Mouse (Mus musculus) spleen, postnatal 10 days (tissue): ENCODE results near the gene Bcl11b.

ENCODE experiments used
- DNase-seq, 2 experiments: peaks; one replicate each; pipeline ENCODE4 v3.0.0; 2021 to 2022; ENCODE audit warnings: low spot score in 2 of 2

Bcl11b gene

DNA sequence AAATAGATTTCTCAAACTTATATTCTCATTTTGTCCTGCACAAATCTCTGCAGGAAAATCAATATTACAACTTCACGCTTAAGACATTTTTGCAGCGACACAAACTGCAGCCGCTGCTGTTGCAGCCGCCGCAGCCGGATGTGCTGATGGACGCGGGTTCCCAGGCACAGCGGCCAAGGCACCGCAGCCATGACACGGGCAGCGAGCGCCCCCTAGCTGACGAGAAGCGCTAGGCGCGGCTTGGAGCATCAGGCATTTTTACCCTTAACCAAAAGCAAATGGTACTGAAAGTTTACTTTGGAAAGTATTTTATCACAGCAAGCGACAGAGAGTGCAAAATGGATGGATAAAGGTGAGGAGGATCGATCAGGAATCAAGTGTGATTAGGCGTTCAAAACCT, 4.7 kb downstream of the Bcl11b start:
- DNase-seq = peak; percentile 31 to 67

DNA sequence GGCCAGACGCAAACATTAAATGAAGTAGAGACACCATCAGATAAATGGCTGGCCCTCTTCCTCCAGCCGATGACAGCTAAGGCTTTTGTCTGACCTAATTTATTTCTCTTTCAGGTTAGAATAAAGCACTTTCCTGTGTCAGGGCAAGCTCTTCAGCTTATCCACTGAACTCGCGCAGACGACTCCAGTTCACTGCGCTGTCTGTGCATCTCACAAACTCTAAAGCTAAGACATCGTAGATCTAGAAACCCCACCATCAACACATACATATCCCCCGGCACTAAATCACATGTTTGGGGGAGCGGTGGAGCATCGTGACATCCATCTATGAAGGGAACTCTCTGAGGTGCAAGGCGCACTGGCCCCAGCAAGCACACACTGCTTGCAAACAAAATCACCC, 5.5 kb downstream of the Bcl11b start:
- DNase-seq = no peak

DNA sequence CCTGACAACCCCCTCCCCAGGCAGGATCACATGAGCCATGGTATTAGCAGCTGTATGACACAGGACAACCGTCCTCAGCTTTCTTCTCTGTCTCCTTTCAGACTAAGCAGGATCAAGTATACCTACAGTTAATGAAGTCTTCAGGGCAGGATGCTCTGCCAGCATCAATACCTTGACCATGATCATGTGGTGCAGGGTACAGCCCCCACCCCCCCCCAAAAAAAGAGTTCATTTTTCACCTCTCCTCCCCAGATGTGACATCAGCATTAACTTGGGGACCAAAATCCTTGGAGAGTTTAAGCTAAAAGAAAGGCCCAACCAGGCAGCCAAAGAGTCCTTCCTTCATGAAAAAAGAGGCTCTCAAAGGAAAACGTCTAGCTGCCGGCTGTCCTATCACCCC, 6.2 kb downstream of the Bcl11b start:
- no peak for DNase-seq

DNA sequence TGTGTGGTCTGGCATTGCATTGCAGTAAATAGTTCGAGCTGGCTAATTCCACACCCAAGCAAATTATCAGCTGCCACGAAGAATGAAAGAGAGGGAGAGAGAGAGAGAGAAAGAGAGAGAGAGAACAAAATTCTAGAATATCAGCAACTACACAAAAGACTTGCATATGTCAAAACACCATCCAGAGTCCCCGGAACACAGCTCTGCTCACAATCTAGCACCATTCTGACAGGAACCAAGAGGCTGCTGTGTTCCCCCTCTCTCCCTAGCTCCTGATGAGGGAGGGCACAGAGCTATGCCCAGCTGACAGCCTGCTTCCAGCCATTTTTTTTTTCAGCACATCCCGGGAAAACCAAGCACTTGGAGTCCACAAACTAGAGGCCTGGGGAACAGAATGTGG, 6.6 kb downstream of the Bcl11b start:
- no peak for DNase-seq

DNA sequence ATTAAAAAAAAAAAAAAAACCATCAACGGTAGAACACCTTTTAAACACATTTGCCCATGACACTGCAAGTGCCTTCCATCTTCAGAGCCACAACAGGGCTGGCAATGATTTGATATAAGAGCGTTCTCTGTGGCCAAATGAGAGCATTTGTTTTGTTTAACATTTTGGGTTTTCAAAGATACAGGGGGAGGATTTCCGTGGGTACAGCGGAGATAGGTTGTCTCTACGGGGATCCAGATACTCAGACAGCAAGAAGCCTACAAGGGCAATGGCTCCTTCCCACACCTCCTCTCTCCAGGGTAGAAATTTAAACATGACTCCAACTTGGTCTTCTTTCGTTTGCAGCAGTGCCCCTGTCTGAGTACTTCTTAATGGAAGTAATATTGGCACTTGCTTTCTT, 7.2 kb downstream of the Bcl11b start:
- DNase-seq = no peak

DNA sequence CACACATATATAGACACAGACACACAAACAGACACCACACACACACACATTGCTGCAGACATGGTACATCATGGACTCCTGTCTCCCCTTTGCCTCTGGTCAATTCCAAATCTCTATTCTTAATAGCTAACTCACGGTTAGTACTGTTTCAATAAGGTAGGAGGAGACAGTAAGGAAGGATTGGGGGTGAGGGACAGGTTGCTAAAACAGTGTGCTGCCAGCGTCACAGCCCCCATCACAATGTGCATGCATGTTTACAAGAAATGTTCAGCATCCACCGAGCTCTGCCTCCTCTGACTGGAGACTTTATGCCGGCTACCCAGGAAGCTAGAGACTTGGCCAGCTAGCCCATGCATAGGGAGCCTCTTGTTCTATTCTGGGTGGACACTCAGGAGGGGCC, 9.0 kb downstream of the Bcl11b start:
- no peak for DNase-seq

DNA sequence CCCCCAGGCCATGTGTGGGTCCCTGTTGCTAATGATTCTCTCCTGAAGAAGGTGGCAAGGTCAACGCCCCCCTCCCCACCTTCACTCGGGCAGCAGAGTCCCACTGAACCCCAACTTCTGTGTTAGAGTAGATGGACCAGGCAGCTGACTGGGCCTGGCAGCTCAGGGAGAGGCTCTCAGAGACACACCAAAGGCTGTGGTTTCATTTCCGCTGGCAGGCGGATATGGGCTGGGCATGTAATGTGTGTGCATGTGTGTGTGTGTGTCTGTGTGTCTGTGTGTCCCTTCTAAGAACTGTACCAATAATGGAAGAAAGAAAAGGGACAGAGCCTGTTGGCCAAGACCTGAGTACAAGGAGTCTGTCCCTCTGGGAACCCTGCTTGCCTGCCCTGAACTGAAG, 10.4 kb downstream of the Bcl11b start:
- peak in 1 of 2 experiments; percentile 30 for DNase-seq

DNA sequence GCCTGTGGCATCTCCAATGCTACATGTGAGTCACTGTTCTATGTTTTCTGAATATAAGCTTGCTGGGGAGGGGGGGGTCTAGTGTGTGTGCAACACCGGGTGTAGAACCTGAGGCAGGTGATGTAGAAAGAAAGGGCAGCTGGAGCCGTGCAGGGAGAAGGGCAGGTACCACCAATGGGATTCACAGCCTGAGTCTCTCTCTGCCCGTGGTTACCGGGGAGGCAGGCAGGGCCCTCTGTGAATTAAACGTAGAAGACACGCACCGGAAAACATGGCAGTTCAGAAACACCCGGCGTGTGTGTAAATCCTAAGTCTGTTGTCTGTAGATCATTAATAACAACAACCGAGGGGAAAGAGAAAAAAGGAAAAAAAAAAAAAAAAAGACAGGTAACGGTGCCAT, 12.2 kb downstream of the Bcl11b start:
- DNase-seq = no peak

DNA sequence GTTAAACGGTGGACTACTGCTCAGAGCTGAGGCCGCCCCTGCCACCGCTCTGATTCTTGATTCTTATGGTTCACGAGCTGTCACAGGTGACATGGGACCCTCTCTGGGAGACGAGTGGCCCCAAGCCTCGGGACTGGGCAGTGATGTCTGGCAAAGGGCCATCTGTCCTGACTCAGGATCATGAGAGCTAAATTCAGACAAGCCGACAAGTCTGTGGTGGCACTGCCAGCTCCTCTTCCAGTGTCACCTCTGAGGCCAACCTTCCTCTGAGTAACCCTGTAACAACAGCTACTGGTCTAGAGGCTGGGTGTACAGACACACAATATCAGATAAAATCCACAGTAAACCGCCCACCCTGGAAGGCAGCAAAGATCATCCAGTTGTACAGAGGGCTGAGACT, 20.2 kb downstream of the Bcl11b start:
- DNase-seq = no peak

DNA sequence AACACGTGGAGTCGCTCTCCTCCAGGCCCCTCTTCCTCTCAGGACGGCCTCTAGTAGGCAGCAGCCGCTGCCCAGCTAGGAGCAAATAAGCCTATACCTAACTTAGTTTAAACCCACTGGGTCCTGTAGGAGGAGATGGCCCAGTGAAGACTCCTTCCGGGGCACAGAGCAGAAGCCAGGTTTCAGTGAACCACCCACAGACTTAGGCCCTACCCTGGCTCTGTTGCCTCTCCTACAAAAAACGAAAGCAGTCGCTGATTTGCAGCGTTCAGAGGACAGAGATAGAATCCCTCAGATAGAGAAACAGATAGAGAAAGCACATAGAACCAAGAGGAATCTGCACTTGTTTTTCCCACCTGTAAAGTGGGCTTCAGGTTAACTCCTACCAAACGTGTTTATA, 21.1 kb downstream of the Bcl11b start:
- DNase-seq = no peak

DNA sequence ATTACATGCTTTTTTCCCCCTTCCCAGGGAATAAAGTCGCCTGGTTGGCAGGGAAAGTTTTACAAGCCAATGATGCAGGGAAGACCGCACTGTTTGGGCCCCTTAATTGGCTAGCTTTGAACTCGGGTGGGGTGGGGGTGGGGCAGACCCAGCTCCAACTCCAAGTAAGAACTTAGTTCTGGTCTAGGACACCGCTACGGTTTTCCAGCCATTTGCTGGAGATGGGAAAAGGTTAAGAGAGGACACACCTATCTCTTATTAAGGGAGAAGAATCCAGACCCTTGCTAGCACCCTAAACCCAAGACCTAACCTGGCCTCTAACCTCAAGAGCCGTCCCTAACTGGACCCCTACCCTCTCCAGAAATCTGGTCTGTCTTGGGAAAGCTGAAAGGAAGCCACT, 22.2 kb downstream of the Bcl11b start:
- no peak for DNase-seq

DNA sequence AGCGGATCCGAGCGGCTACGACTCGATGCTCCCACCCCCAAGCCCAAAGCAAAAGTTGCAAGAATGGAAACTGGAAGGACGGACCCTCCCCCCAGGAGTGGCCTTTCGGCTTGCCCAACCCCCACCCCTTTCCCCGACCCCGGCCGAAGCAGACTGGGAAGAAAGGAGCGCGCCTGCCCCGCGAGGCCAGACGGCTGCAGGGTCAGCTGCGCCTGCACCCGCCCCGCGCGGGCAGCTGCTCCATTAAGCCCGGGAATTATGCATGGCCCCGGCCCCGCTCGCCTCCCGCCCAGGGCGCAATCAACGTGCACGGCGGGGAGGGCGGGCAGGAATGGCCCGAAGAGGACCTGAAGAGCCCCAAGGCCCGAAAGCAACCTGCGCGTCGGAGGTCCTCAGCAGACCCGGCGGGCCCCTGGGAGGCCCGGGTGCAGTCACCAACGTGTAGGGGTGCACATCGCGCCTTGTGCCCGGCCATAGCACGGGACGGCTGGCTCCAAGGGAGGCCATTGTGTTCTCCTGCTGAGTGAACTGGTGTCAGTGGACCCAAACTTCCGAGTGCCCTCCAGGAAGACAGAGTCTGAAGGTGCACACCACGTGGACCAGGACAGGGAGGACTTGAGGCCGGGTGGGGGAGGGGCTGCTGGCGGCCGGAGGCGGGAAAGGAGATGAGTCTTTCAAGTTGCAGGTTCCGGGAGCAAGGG, 23.0 kb downstream of the Bcl11b start:
- DNase-seq = no peak

DNA sequence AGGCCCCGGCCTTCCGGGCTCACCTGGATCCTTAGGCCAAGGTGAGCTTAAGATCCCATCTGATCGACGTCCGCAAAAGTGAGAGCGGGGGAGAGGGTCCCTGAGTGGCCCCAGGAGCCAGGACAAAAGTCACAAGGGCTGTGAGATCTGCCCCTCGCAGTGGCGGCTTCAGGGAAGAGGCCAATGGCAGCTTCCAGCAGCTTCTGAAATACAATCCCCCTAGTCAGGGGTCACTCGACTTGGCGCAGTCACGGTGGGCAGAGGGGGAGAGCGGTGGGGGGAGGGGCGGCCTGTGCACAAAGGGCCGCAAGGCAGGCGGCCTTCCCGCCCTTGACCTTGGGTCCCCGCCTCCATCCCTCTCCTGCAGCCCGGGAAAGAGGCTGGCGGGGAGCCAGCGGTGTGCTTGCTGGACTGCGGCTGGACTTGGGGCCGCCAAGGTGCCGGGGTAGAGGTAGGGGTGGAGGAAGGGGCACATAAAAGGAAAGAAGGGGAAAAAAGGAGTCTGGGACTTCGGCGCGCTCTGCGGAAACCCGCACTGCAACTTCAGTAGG, 23.6 kb downstream of the Bcl11b start:
- DNase-seq = no peak

DNA sequence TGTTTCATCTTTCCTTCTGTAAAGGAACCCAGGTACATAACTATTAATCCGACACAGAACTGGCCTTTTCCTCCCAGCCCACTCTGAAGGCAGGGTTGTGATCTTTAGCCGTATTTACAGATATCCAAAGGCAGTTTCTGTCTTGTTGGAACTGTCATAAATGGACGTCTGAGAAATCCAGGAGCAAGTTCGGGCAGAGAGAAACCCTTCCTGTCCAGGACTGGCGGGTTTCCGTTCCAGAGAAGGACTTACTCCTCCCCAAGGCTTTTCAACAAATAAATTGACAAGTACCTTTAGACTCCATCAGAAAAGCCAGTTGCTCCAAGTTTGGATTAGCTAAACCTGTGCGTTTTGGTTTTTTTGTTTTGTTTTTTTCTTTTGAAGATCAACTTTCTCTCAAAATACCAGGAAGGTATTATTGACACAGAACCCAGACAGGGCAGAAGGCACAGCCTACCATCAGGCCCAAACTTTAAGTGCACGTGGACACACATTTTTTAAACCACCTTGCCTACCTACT, 24.6 kb downstream of the Bcl11b start:
- no peak for DNase-seq

DNA sequence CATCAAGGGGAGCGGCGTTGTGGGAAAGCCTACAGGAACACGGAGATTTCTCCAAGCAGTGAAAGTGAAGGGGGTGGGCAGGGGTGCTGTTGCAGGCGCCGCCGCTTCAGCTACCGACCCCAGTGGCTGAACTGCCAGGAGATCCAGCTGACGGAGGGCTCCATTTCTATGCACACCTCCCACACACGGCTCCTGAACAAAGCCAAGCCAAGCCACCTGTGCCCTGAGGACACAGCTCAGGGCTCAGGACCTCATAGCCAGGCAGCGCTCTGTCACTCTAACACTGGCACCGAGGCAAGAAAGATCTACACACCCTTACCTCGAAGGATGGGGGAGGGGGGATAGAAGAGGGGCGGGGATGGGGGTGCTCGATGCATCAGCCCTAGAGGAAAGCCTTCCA, 25.3 kb downstream of the Bcl11b start:
- no peak for DNase-seq

DNA sequence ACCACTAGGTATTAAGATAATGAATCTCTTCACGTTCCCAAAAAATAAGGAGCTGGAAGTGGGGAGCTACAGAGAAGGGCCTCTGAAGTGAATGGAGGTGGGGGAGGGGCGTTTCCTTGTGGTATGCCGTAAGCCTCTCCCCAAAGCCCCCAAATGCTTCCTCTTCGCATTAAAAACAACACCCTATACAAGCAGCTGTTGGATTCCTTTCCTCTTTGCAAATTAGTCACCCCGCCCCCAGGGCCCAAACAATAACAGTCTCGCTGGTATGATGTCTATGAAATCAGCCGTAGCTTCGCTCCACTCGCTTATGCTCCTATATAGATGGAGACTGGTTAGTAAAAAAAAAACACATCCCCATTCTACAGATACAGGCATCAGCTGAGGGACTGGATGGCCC, 25.9 kb downstream of the Bcl11b start:
- no peak for DNase-seq

DNA sequence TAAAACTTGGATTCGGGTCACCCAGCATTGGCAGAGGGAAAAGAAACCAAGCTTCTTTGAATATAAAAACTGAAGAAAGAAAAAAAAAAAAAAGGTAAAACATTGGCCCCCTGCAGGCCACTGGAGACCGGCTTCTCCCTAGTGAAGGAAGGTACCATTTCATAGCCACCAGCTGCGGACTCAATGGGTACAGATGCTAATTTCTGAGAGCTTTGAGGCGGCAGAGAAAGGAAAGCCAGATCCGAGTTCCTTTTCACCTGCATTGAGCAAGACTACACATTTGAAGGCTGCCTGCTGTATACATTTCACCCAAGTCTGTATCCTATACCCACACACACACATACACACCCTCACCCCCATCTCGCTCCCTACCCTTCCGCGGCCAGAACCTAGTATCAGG, 26.3 kb downstream of the Bcl11b start:
- DNase-seq = no peak

DNA sequence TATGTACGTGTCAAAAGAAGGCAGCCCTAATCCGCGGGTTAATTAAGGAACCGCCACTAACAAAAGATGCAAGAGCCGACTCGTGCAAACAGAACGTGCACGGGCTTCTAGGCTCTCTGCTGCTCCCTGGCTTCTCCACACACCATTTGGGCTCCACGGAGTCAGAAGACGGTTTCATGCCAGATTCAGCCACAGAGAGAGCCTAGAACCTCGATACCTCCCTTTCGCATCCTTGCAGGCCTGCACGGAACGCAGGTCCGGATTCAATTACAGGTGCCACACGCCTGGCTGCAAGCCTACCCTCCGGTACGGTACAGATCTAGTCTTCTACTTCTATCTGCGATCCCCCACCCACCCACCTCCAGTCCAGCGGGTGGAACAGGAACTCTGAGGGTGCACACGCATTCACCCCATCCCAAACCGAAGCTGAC, 26.8 kb downstream of the Bcl11b start:
- DNase-seq = no peak

DNA sequence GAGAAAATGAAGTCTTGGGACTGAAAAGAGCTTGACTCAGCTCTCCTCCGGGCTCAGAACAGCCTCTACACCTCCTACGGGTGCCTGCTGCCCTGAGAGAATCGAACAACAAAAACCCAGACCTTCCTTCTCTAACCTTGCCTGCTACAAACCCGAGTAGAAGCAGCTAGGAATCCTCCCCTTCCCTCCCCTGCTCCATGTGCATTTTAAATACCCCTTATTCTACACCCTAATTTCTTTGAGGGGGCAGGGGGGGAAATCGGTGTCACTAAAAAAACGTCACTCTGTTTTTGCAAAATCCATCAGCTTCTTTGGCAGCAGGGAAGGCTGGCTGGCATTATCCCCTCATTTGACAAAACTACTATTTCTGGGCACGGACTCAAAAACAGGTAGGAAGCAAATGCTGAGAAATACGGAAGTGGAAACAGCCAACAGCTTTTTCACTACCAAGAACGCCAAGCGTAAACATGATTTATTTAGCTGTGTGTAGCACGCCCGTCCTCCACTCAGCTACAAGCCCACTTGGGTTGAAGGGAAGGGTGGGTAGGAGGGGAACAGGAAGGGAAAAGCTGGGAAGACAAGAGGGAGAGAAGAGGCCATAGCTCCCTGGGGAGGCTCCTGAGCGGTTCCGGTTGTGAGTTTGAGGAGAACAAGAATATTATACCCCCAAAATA, 27.4 kb downstream of the Bcl11b start:
- no peak for DNase-seq

DNA sequence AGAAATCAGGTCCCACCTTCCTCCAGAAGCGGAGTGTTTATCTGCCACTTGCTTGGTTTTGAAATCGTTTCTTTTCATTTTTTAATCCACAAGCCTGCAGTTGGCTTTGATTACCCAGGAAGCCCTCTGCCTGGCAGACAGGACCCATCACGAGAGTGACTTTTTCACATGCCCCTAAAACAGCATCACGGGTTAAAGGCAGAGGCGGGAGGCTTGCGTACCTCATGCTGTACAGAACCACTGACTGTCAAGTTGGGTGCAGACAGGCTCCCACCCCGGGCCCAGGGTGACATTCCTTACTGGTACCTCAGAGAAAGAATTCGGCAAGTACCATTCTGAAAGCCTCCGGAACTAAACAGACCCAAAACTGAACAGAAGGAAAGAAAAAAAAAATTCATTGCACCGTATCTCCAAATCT, 27.9 kb downstream of the Bcl11b start:
- DNase-seq = no peak

DNA sequence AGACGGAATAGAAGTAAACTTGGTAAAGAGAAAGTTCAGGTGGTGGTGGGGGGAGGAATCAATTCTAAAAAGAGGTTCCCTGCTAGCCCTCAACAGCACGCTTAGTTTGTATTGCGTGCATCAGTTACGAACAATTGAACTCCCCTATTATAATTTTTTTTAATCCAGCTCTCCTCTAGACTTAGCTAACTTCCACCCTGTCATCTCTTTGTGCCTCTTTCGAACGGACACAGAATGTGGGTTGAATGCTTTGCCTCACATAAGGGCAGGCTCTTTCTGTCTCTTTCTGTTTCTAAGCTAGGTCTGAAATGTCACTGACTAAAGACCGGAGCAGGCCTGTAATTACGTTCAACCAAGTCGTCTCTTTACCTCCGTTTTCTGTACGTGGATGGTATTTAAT, 28.9 kb downstream of the Bcl11b start:
- no peak for DNase-seq

DNA sequence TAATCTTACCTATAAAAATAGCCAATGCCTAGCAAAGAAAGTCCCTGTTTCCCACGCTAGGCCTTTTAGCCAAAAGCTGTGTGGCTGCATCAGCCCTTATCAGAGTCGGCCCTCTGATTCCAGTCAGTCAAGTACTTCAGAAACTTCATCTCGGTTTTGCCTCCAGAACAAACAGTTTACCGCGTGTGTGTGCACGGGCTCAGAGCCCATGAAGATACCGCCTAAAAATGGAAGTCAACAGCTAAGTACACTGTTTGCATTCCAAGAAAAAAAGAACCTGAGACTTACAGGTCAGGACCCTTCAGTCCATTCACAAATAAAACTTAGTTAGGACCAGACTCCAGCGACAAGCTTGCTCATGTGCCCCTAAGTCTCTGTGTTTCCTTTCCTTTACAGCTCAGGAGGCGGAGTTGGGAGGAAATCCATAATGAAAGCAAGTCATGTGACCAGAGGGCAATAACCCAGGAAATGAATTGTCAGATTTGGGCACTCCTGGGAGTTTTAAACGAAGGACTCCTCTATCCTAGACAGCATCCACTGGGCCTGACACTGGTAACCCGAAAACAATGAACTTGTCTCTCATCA, 29.8 kb downstream of the Bcl11b start:
- no peak for DNase-seq
